Mouse (Mus musculus) liver, adult 2 months (tissue): Measurements from ENCODE around the gene Slit1. TPM values are rescaled to one million over a fixed set of nuclear protein-coding genes. Genes with fewer than 3 reads are reported as not detected.
A peak's percentile ranks its signal among the peaks of the same experiment; 100 is the strongest.

Experiments used
- DNase-seq: peaks from one replicate; pipeline ENCODE4 v3.0.0-alpha.2; 2011; ENCODE audit warnings: low read depth, low spot score; ENCODE audit errors: extremely low read depth
- H3K27ac ChIP-seq: fragments of 200-500 bp; replicated peaks from 2 replicates; pipeline ENCODE4 v1.5.1; 2012; ENCODE audit warnings: low read depth, mild to moderate bottlenecking, control low read depth, inconsistent platforms, low read length; ENCODE audit not compliant: insufficient read depth
- H3K27me3 ChIP-seq: fragments of 200-500 bp; 2 replicates; pipeline ENCODE4 v1.6.1; 2012; ENCODE audit warnings: mild to moderate bottlenecking, moderate library complexity, low read length, inconsistent platforms; ENCODE audit not compliant: control insufficient read depth, insufficient read depth
- H3K36me3 ChIP-seq: fragments of 200-500 bp; 2 replicates; pipeline ENCODE4 v1.6.1; 2012; ENCODE audit warnings: low read length, inconsistent platforms; ENCODE audit not compliant: control insufficient read depth, insufficient read depth
- H3K4me1 ChIP-seq: fragments of 200-500 bp; 2 replicates; pipeline ENCODE4 v1.6.1; 2011; ENCODE audit warnings: low read length; ENCODE audit not compliant: control insufficient read depth, insufficient read depth
- H3K4me3 ChIP-seq: fragments of 200-500 bp; 2 replicates; pipeline ENCODE4 v1.5.1; 2011; ENCODE audit warnings: low read depth, mild to moderate bottlenecking, control low read depth, low read length, moderate library complexity; ENCODE audit not compliant: insufficient read depth
- H3K79me2 ChIP-seq: fragments of 200-500 bp; 2 replicates; pipeline ENCODE4 v1.6.1; 2012; ENCODE audit warnings: inconsistent platforms, mild to moderate bottlenecking, low read length, moderate library complexity; ENCODE audit not compliant: control insufficient read depth, insufficient read depth
- H3K9ac ChIP-seq: fragments of 200-500 bp; 2 replicates; pipeline ENCODE4 v1.6.1; 2012; ENCODE audit warnings: low read depth, mild to moderate bottlenecking, control low read depth, inconsistent platforms, low read length
- CTCF ChIP-seq: fragments of 200-500 bp; IDR thresholded peaks from 2 replicates; pipeline ENCODE4 v1.5.1; 2011; ENCODE audit warnings: low read depth, low read length, control low read depth
- POLR2A ChIP-seq: fragments of 200-500 bp; IDR thresholded peaks from 2 replicates; pipeline ENCODE4 v1.6.1; 2011; ENCODE audit warnings: low read length, control low read depth; ENCODE audit not compliant: insufficient read depth; ENCODE audit errors: extremely low read depth
- WGBS: fragments of 180-500 bp; shearing (Covaris S2); methylation state at CpG from one replicate; pipeline ENCODE4 v1.1.7; 2018; 5-methylcytosine and 5-hydroxymethylcytosine counted together
- polyA plus RNA-seq: library from polyadenylated mRNA; depleted of rRNA; stranded (reverse); fragments of >200 nt; gene quantifications from 2 replicates; pipeline ENCODE4 v1.2.3, GENCODE M21; 2012
- total RNA-seq: library from RNA; depleted of rRNA; stranded (reverse); fragments of >200 nt; gene quantifications from 2 replicates; pipeline ENCODE4 v1.2.3, GENCODE M21; 2014

The Slit1 gene
- total and polyA plus RNA-seq, 2 experiments = 0.09 to 0.18 TPM

DNA sequence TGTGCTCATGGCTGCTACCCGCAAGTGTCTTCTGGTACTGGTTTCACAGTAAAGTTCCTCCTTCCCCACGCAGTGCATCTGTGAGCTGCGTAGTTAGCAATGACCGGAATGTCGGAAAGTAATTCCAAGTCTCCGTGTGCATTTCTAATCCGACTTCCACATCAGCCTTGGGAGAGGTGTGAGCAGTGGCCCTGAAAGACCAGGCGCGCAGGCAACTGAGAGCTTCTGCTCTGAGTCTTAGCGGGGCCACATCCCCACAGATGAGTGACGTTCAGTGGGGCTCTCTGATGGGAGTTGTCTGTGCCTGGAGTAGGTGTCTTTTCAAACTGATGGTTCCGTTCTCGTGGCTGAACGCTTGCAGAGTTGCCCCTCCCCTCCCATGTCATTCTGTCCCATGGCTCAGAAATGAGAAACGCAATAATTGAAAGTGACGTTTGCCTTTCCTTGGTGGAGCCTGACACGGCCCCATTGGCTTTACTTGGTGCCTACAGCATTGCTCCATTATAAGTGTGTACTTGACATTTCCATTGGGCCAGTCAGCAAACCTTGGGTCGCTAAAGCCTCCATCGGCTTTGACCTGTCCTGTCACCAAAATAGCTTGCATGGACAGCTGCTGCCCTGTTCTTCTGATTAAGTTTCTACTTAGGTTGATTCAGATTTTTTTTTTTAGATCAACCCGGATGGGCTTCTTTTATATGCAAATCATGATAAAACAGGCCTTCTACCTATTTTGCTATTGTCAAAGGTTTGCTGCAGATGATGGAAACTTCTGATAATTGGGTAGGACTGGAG is 155.8 kb downstream of the Slit1 start:
- WGBS = 94% methylated on average over 20 of the region's 20 CpGs
- no peak overlapping the region for H3K27ac ChIP-seq
- peaks cover 3% of the 10 kb centered on the region for H3K36me3 ChIP-seq
- no peaks in the 10 kb centered on the region for H3K4me1 ChIP-seq
- no peaks in the 10 kb centered on the region for H3K27me3 ChIP-seq
- no peak for DNase-seq
- TF ChIP-seq CTCF (no peak), POLR2A (no peak)
- no peak overlapping the region for H3K9ac ChIP-seq
- no peaks in the 10 kb centered on the region for H3K79me2 ChIP-seq
- H3K4me3 ChIP-seq = no peak overlapping the region

DNA sequence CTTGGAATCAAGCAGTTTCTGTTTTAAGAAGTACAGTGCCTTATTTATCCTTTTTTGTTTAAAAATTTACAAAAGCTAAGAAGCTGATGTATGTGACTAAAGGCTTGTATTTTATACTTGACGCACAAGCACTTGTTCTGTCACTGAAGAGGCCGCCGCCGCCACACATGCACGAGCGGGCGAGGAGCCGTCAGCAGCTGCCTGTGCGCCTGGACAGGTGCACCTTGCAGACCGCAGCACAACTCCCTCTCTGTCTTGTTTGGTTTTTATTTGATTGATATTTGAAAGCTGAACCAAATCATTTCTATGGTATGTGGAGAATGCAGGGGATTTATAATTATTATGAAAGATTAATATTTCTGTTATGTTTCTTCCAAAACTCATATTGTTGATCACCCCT is 156.7 kb downstream of the Slit1 start:
- Histone ChIP-seq H3K27me3 (no peaks in the 10 kb centered on the region), H3K4me3 (no peak overlapping the region), H3K9ac (no peak overlapping the region), H3K36me3 (peaks cover 6% of the 10 kb centered on the region), H3K79me2 (no peaks in the 10 kb centered on the region), H3K27ac (no peak overlapping the region), H3K4me1 (no peaks in the 10 kb centered on the region)
- 99% methylated on average over 10 of the region's 10 CpGs for WGBS
- no peak for DNase-seq
- TF ChIP-seq CTCF (no peak), POLR2A (no peak)

DNA sequence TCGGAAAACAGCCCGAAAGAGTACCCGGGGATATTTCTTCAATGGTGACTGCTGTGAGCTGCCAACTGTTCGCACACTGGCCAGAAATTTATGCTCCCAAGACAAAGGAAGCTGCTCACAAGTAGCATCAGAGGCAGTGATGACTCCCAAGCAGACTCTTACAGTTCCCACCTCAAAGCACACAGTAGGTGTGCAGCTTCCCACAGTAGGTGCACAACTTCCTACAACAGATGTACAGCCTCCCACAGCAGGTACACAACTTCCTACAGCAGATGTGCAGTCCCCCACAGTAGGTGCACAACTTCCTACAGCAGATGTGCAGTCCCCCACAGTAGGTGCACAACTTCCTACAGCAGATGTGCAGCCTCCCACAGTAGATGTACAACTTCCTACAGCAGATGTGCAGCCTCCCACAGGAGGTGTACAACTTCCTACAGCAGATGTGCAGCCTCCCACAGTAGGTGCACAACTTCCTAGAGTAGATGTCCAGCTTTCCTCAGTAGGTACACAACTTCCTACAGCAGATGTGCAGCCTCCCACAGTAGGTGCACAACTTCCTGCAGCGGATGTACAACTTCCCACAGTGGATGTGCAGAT is 160.4 kb downstream of the Slit1 start:
- Histone ChIP-seq H3K4me1 (peaks cover 5% of the 10 kb centered on the region), H3K27me3 (no peaks in the 10 kb centered on the region), H3K9ac (no peak overlapping the region), H3K4me3 (no peak overlapping the region), H3K27ac (no peak overlapping the region), H3K79me2 (no peaks in the 10 kb centered on the region), H3K36me3 (peaks cover 6% of the 10 kb centered on the region)
- 97% methylated on average over 5 of the region's 5 CpGs for WGBS
- TF ChIP-seq POLR2A = no peak
- TF ChIP-seq CTCF = no peak
- DNase-seq = no peak

DNA sequence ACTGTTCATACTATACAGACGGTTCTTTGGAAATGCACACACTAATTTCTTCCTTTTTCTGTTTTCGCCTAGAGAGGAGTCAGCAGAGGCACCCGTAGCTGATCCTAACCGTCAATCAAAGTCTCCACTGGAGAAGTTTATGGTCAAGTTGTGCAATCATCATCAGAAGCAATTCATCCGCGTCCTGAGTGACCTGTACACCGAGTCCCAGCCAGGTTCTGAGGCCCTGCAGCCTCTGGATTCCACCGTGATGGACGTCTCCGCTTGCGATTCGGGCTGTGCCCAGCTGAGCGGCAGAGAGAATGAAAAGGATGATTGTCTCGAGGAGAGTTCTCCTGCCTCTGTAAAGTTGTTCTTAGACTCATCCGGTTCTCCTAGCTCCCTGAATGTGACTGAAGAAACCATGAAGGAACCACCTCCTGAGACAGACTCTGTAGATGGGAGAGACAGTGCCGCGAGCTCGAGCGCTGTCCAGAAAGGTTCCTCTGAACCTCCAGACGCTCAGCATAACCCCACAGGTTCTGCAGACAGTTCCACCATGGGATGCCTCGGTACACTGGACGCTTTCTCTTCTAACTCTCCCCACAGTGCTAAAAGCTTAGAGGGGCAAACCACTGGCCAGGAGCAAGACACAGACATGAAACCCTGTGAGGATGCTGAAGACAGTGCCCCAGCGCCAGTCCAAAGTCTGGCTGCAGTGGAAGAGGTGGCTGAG is 161.6 kb downstream of the Slit1 start, which contains the start of gene Gm340:
Gm340 (plus strand) TSS at position 665 of the 715 bp plus-strand sequence.
- Histone ChIP-seq H3K27ac (no peak within 1 kb of the TSS), H3K27me3 (no peaks in the 10 kb centered on the region), H3K4me1 (peaks cover 10% of the 10 kb centered on the region), H3K36me3 (peaks cover 6% of the 10 kb centered on the region), H3K9ac (no peak within 1 kb of the TSS), H3K79me2 (no peaks in the 10 kb centered on the region), H3K4me3 (no peak within 1 kb of the TSS)
- TF ChIP-seq POLR2A (no peak), CTCF (no peak)
- 61% methylated on average over 23 of the region's 23 CpGs for WGBS
- peak; percentile 87 for DNase-seq

DNA sequence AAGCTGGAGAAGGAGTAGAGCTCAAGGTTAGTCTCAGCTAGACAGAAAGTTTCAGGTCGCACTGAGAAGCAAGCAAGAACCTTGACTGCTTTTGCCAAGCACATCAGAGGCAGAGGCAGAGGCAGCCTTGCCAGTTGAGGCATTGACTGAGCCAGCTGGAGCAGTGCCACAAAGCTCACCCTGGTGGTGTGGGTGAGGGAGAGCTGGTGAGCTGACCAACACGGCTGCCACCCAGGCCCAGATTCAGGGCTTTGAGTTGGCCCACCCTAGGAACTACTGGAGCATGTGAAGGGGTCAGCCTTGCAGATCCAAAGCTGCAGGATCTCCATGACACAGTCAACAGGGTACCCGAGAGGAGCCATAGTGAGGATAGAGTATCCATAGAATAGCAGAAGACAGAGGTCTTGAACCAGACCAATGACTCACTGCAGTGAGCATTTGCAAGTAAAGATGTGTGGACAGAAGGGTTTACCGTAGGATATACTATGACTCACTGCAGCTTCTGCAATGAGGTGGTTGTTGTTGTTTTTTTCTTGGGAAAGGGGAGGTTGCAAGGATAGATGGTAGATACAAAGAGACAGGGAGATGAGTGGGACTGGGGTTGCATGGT is 164.0 kb downstream of the Slit1 start:
- 48% methylated on average over 4 of the region's 4 CpGs for WGBS
- Histone ChIP-seq H3K4me1 (peaks cover 10% of the 10 kb centered on the region), H3K4me3 (no peak overlapping the region), H3K27me3 (no peaks in the 10 kb centered on the region), H3K79me2 (no peaks in the 10 kb centered on the region), H3K27ac (no peak overlapping the region), H3K36me3 (peaks cover 6% of the 10 kb centered on the region), H3K9ac (no peak overlapping the region)
- TF ChIP-seq CTCF = peak; percentile 45
- no peak for TF ChIP-seq POLR2A
- DNase-seq = peak; percentile 80
